Mouse (Mus musculus) adrenal gland, postnatal 4 days (tissue): ENCODE measurements around the gene Nf1. TPM values are rescaled to one million over a fixed set of nuclear protein-coding genes. Genes with fewer than 3 reads are reported as not detected.

ENCODE experiments used
- total RNA-seq, 2 experiments: library from RNA; stranded (reverse); gene quantifications; 2 replicates each; pipeline ENCODE4 v1.2.3; 2021

The Nf1 gene
- total RNA-seq, 2 experiments from 2014 or later: 74.9 to 76.1 TPM

Other genes with a start within 250 kb of the Nf1 start
- 10 to 100 TPM; 16.0 to 16.9 TPM for gene Ksr1, start 193.3 kb upstream of the Nf1 start, total RNA-seq
- gene Wsb1, start 85.0 kb upstream of the Nf1 start, total RNA-seq: 100 to 1,000 TPM; 103 to 134 TPM
- gene Gm9964, start 42.8 kb upstream of the Nf1 start, total RNA-seq: under 1 TPM in 1 of 2 experiments, not detected in 1; 0.76 TPM
- 1 to 10 TPM; 8.1 to 9.7 TPM for gene Omg, start 164.4 kb downstream of the Nf1 start, total RNA-seq
- gene Evi2b, start 184.1 kb downstream of the Nf1 start, total RNA-seq: 1 to 10 TPM; 1.6 to 2.5 TPM
- gene Evi2, start 190.9 kb downstream of the Nf1 start, total RNA-seq: under 1 TPM; 0.17 TPM
- 1 to 10 TPM; 2.2 to 2.8 TPM for gene Evi2a, start 190.9 kb downstream of the Nf1 start, total RNA-seq